Mouse (Mus musculus): Measurements from ENCODE around the gene Cpox.

The Cpox gene

GRCm38 (mm10) chr16:58751314-58751713 is 81.2 kb downstream of the Cpox start:
- no peak for DNase-seq (ENCODE audit: low spot score)

- no peak for DNase-seq (ENCODE audit: low spot score)
These were observed 86.1 kb downstream of the Cpox start for GRCm38 (mm10) chr16:58756191-58756590.

- DNase-seq (ENCODE audit: low spot score), result no peak
These were observed 93.0 kb downstream of the Cpox start, which contains the start of gene Olfr172 for GRCm38 (mm10) chr16:58763076-58763475. Gene Olfr172, minus strand, starts transcription at chr16:58763176.
